Mouse (Mus musculus) brain, embryonic 14.5 days (tissue): Measurements from ENCODE around the gene Gm49358.

Source experiments
- CTCF ChIP-seq: fragments of 200-500 bp; IDR thresholded peaks from 2 replicates; pipeline ENCODE4 v1.5.1; 2012; ENCODE audit warnings: inconsistent platforms, mild to moderate bottlenecking, moderate library complexity, borderline replicate concordance; ENCODE audit not compliant: insufficient read depth, insufficient read length; ENCODE audit errors: extremely low read depth
- POLR2A ChIP-seq: fragments of 200-500 bp; IDR thresholded peaks from 2 replicates; pipeline ENCODE4 v1.6.1; 2012; ENCODE audit warnings: mild to moderate bottlenecking, inconsistent platforms, borderline replicate concordance; ENCODE audit not compliant: poor library complexity, insufficient read depth, insufficient read length, severe bottlenecking; ENCODE audit errors: extremely low read depth

DNA sequence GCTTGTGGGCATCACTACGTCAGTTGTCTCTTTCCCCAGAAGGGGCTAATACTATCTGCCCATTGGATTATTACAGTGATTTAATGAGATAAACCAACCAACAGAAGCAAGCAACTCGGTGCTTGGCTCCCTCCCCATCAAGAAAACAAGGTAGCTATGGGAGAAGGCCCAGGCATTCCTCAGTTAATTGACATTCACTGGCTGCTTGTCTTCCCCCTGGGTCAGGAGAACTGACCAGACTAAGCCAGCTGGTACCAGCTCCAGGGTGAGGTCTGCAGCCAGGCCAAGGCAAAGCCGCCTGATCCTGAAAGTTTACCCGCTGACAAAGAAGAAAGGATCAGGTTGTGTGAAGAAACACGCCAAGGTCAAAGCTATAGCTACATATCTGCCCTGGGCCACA, 7.9 kb downstream of the Gm49358 start:
- TF ChIP-seq POLR2A (no peak), CTCF (no peak)
